Mouse (Mus musculus): ENCODE measurements at regions not wholly inside any gene's neighbourhood (a gene's known extent, or its start where the extent isn't known, plus 50 kb on each side); places are given as distances from the start of the nearest gene placed in this dataset.

- Histone ChIP-seq H3K36me3 (ENCODE audit: control insufficient read depth, insufficient read depth) (no peaks in the 10 kb centered on the region), H3K4me3 (no peak overlapping the region), H3ac (ENCODE audit: control insufficient read depth, insufficient read length) (no peak overlapping the region), H3K27me3 (ENCODE audit: control insufficient read depth, insufficient read depth, insufficient read length) (no peaks in the 10 kb centered on the region), H3K4me2 (ENCODE audit: low read depth) (no peak overlapping the region), H3K79me2 (ENCODE audit: control insufficient read depth, insufficient read depth) (no peaks in the 10 kb centered on the region)
- no peak for TF ChIP-seq SRF (IDR thresholded peaks at IDR 0.05; ENCODE audit: control insufficient read depth, insufficient read length, low read depth)
- TF ChIP-seq USF1 (IDR thresholded peaks at IDR 0.05; ENCODE audit: low read depth): no peak
- TF ChIP-seq CEBPB (IDR thresholded peaks at IDR 0.05; ENCODE audit: insufficient read depth, poor library complexity, severe bottlenecking): no peak
- TF ChIP-seq POLR2A (IDR thresholded peaks at IDR 0.05; ENCODE audit: insufficient read length, low read depth): no peak
- TF ChIP-seq E2F4 (IDR thresholded peaks at IDR 0.05; ENCODE audit: insufficient read depth): no peak
These were observed 51.1 kb upstream of the Hs6st1 start for GRCm38 (mm10) chr1:36017061-36017461.

GRCm38 (mm10) chr1:36017656-36018055, 50.5 kb upstream of the Hs6st1 start:
- no peak overlapping the region for H3K4me3 ChIP-seq
- H3ac ChIP-seq (ENCODE audit: control insufficient read depth, insufficient read length): no peak overlapping the region
- H3K27me3 ChIP-seq (ENCODE audit: control insufficient read depth, insufficient read depth, insufficient read length): no peaks in the 10 kb centered on the region
- no peaks in the 10 kb centered on the region for H3K79me2 ChIP-seq (ENCODE audit: control insufficient read depth, insufficient read depth)
- H3K36me3 ChIP-seq (ENCODE audit: control insufficient read depth, insufficient read depth): no peaks in the 10 kb centered on the region
- no peak overlapping the region for H3K4me2 ChIP-seq (ENCODE audit: low read depth)
- TF ChIP-seq E2F4 (IDR thresholded peaks at IDR 0.05; ENCODE audit: insufficient read depth): no peak
- no peak for TF ChIP-seq POLR2AphosphoS2 (IDR thresholded peaks at IDR 0.05; ENCODE audit: insufficient read length, low read depth)
- no peak for TF ChIP-seq SRF (IDR thresholded peaks at IDR 0.05; ENCODE audit: control insufficient read depth, insufficient read length, low read depth)
- no peak for TF ChIP-seq POLR2A (IDR thresholded peaks at IDR 0.05; ENCODE audit: insufficient read length, low read depth)
- TF ChIP-seq USF1 (IDR thresholded peaks at IDR 0.05; ENCODE audit: low read depth): no peak
- TF ChIP-seq TCF3 (IDR thresholded peaks at IDR 0.05; ENCODE audit: insufficient read length, low read depth): no peak
- no peak for TF ChIP-seq CEBPB (IDR thresholded peaks at IDR 0.05; ENCODE audit: insufficient read depth, poor library complexity, severe bottlenecking)
- no peak for TF ChIP-seq MYOG (IDR thresholded peaks at IDR 0.05; ENCODE audit: control insufficient read depth in 1 of 3, insufficient read depth in 1 of 3, insufficient read length in 2 of 3, low read depth in 2 of 3)
- no peak for TF ChIP-seq REST (IDR thresholded peaks at IDR 0.05; ENCODE audit: insufficient read depth, insufficient read length)
- no peak for TF ChIP-seq TCF12 (IDR thresholded peaks at IDR 0.05; ENCODE audit: insufficient read depth, poor library complexity, severe bottlenecking)
- no peak for TF ChIP-seq MAX (IDR thresholded peaks at IDR 0.05; ENCODE audit: low read depth)
- TF ChIP-seq MYOD1 (IDR thresholded peaks at IDR 0.05; ENCODE audit: control insufficient read depth in 1 of 3, insufficient read length in 2 of 3, low read depth in 2 of 3): no peak
